Mouse (Mus musculus): ENCODE results near the gene Nr2f6. TPM values are rescaled to one million over a fixed set of nuclear protein-coding genes. Genes with fewer than 3 reads are reported as not detected.

The Nr2f6 gene
- 49.1 and 51.4 TPM in 2 replicates for polyA plus RNA-seq (2014; fragmentation: Nextera tagmentation; extraction: Ambion mirVana)

DNA sequence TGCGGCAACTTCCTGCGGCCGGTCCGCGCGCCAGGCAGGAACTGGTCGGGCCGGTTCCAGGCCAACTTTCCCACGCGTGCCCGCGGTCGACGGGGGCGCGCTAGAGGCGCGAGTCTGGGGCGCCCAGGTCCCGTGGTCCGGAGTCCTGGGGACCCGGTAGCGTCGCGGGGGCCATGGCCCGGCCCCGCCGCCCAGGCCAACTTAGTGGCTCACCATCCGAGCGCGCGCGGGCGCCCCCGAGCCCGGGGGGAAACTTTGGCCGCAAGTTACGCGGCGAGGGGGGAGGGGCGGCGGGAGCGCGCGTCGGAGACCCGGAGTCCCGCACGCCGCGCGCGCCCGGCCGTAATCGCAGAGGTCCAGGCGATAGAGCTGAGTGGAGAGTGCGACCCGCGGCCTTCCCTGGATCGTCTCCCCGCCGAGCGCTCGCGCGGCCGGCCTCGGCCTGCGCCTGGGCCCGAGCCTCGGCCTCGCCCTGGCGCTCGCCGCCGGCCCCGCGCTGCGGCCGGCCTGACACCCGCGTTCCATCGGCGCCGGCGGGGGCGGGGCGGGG lies at the start of gene Nr2f6:
Gene Nr2f6 (minus strand): TSS at position 540 of the 550 bp plus-strand sequence.
- H3K27ac ChIP-seq (ENCODE audit: low read depth, low read length): peak within 1 kb of the TSS; percentile 91
- peaks cover 36% of the 10 kb centered on the region for H3K4me1 ChIP-seq (replicated peaks; ENCODE audit: control insufficient read depth, insufficient read depth, low read length)
- ATAC-seq (replicated peaks; ENCODE audit: low FRiP score) (peak; percentile 26; the same call in 1 of the 2 replicates), DNase-seq (ENCODE audit: low spot score) (peak; percentile 88)
- peak within 1 kb of the TSS; percentile 88 for H3K4me3 ChIP-seq (ENCODE audit: low read depth, low read length)
- peak within 1 kb of the TSS; percentile 91 for H3K9ac ChIP-seq (ENCODE audit: low read length)
- WGBS: under 1% methylated on average over 55 of the region's 89 CpGs
- no peaks in the 10 kb centered on the region; the same call in 1 of the 2 replicates for H3K36me3 ChIP-seq (ENCODE audit: control insufficient read depth, insufficient read depth, low read length)
- no peaks in the 10 kb centered on the region for H3K27me3 ChIP-seq (ENCODE audit: control insufficient read depth, insufficient read depth, low read length)
- no peaks in the 10 kb centered on the region for H3K9me3 ChIP-seq (ENCODE audit: control insufficient read depth, low read length)
- peak within 1 kb of the TSS; percentile 98 for H3K4me2 ChIP-seq (ENCODE audit: low read depth, low read length, severe bottlenecking)

DNA sequence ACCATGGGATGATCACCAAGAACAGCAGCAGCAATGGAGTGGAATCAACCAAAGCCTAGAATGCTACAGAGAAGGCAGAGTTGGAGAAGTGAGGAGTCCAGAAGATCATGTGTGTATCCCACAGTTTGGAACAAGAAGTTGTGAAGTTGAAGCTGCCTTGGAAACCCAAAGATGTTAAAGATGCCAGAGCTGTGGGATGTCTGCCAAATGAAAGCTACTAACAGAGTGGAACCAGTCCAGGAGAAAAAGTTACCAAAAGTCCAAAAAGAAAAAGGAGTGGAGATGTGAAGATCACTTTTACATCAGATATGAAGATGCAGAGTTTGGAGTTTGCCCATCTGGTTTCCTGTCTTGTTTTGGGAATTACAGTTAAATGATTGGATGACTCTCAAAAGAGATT lies 40.4 kb upstream of the Nr2f6 start:
- Histone ChIP-seq H3K9ac (ENCODE audit: low read length) (no peak overlapping the region), H3K4me1 (replicated peaks; ENCODE audit: control insufficient read depth, insufficient read depth, low read length) (no peaks in the 10 kb centered on the region), H3K4me2 (ENCODE audit: low read depth, low read length, severe bottlenecking) (no peak overlapping the region), H3K27ac (ENCODE audit: low read depth, low read length) (no peak overlapping the region), H3K27me3 (ENCODE audit: control insufficient read depth, insufficient read depth, low read length) (no peaks in the 10 kb centered on the region), H3K36me3 (ENCODE audit: control insufficient read depth, insufficient read depth, low read length) (no peaks in the 10 kb centered on the region), H3K4me3 (ENCODE audit: low read depth, low read length) (no peak overlapping the region), H3K9me3 (ENCODE audit: control insufficient read depth, low read length) (no peaks in the 10 kb centered on the region)
- no peak for DNase-seq (ENCODE audit: low spot score)
- ATAC-seq (replicated peaks; ENCODE audit: low FRiP score): no peak

DNA sequence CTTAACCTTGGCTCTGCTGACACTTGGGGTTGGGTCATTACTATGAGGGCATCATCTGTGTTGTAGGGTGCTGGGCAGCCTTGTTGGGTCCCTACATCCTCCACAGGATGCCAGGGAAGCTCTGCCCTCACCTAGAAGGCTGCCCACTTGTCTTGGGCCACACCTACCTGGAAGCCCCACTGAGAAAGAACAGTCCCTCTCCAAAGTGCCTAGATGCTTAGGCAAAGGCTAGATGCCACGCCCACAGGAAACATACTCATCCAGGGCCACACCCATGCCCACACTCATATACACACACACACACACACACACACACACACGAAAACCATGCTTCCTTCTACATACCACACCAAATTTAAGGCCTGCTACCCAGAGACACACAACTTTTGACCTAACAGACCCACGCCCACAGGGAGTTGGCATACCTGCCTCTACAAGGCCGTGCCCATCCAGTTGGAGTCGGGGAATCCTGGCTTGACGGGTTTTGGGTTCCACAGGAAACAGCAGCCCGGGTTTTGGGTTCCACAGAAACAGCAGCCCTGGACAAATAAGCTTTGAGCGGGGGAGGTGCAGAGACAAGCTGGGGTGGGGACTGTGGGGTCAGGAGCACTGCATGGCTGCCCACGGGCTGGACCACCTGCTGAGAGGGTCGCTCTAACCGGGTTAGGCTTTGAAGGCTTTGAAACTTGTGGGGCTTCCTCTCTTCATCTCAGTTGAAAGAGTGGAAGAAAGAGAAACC lies 29.9 kb upstream of the Nr2f6 start:
- no peaks in the 10 kb centered on the region for H3K27me3 ChIP-seq (ENCODE audit: control insufficient read depth, insufficient read depth, low read length)
- no peaks in the 10 kb centered on the region for H3K9me3 ChIP-seq (ENCODE audit: control insufficient read depth, low read length)
- H3K4me3 ChIP-seq (ENCODE audit: low read depth, low read length): no peak overlapping the region
- ATAC-seq (replicated peaks; ENCODE audit: low FRiP score): no peak
- DNase-seq (ENCODE audit: low spot score): no peak
- no peak overlapping the region for H3K9ac ChIP-seq (ENCODE audit: low read length)
- 49% methylated on average over 11 of the region's 11 CpGs for WGBS
- no peak overlapping the region for H3K27ac ChIP-seq (ENCODE audit: low read depth, low read length)
- 0 out of 2 replicates have a peak, but pooled peaks cover 2% of the 10 kb centered on the region for H3K4me1 ChIP-seq (replicated peaks; ENCODE audit: control insufficient read depth, insufficient read depth, low read length)
- H3K4me2 ChIP-seq (ENCODE audit: low read depth, low read length, severe bottlenecking): no peak overlapping the region
- H3K36me3 ChIP-seq (ENCODE audit: control insufficient read depth, insufficient read depth, low read length): peaks cover 6% of the 10 kb centered on the region; the same call in 1 of the 2 replicates

DNA sequence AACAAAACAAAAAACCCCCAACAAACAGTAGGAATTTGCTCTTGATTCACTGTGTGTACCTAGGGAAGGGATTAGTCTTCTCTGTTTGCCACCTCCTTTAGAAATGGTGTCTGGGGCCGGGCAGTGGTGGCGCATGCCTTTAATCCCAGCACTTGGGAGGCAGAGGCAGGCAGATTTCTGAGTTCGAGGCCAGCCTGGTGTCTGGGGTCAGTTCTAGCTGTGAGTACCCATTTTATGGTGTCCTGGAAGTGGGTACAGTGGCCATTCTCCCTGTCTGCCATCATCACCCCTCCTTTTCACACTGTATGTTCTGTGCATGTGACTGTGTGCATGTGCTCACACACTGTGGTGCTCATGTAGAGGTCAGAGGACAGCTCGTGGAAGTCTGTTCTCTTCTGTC lies 26.5 kb upstream of the Nr2f6 start:
- WGBS: 99% methylated on average over 4 of the region's 4 CpGs
- Histone ChIP-seq H3K36me3 (ENCODE audit: control insufficient read depth, insufficient read depth, low read length) (peaks cover 6% of the 10 kb centered on the region; the same call in 1 of the 2 replicates), H3K4me3 (ENCODE audit: low read depth, low read length) (no peak overlapping the region), H3K27me3 (ENCODE audit: control insufficient read depth, insufficient read depth, low read length) (no peaks in the 10 kb centered on the region), H3K27ac (ENCODE audit: low read depth, low read length) (no peak overlapping the region), H3K4me2 (ENCODE audit: low read depth, low read length, severe bottlenecking) (no peak overlapping the region), H3K9me3 (ENCODE audit: control insufficient read depth, low read length) (no peaks in the 10 kb centered on the region), H3K9ac (ENCODE audit: low read length) (no peak overlapping the region), H3K4me1 (replicated peaks; ENCODE audit: control insufficient read depth, insufficient read depth, low read length) (peaks cover 6% of the 10 kb centered on the region; the same call in 1 of the 2 replicates)
- no peak for DNase-seq (ENCODE audit: low spot score)
- ATAC-seq (replicated peaks; ENCODE audit: low FRiP score): no peak

DNA sequence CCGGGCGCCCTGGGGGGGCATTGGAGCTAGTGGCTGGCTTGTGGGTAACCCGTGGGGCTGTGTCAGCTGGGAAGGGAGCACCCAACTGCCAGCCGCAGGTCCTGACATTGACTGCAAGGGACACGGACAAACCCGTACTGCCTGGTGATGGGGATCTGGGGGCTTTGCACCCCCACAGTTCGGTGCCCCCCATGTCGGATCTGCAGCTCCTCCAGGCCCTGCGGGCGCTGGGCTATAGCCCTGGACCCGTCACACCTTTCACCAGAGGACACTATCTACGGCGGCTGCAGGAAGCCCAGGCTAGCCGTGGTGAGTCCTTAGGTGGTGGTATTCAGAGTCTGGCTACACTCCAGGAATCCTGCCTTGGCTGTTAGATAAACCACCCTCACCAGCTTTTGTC lies 25.7 kb upstream of the Nr2f6 start:
- Histone ChIP-seq H3K27ac (ENCODE audit: low read depth, low read length) (no peak overlapping the region), H3K9me3 (ENCODE audit: control insufficient read depth, low read length) (no peaks in the 10 kb centered on the region), H3K27me3 (ENCODE audit: control insufficient read depth, insufficient read depth, low read length) (no peaks in the 10 kb centered on the region), H3K36me3 (ENCODE audit: control insufficient read depth, insufficient read depth, low read length) (peaks cover 6% of the 10 kb centered on the region; the same call in 1 of the 2 replicates), H3K4me2 (ENCODE audit: low read depth, low read length, severe bottlenecking) (no peak overlapping the region), H3K9ac (ENCODE audit: low read length) (no peak overlapping the region), H3K4me1 (replicated peaks; ENCODE audit: control insufficient read depth, insufficient read depth, low read length) (peaks cover 6% of the 10 kb centered on the region; the same call in 1 of the 2 replicates), H3K4me3 (ENCODE audit: low read depth, low read length) (no peak overlapping the region)
- DNase-seq (ENCODE audit: low spot score) (no peak), ATAC-seq (replicated peaks; ENCODE audit: low FRiP score) (no peak)
- WGBS: 93% methylated on average over 14 of the region's 14 CpGs

DNA sequence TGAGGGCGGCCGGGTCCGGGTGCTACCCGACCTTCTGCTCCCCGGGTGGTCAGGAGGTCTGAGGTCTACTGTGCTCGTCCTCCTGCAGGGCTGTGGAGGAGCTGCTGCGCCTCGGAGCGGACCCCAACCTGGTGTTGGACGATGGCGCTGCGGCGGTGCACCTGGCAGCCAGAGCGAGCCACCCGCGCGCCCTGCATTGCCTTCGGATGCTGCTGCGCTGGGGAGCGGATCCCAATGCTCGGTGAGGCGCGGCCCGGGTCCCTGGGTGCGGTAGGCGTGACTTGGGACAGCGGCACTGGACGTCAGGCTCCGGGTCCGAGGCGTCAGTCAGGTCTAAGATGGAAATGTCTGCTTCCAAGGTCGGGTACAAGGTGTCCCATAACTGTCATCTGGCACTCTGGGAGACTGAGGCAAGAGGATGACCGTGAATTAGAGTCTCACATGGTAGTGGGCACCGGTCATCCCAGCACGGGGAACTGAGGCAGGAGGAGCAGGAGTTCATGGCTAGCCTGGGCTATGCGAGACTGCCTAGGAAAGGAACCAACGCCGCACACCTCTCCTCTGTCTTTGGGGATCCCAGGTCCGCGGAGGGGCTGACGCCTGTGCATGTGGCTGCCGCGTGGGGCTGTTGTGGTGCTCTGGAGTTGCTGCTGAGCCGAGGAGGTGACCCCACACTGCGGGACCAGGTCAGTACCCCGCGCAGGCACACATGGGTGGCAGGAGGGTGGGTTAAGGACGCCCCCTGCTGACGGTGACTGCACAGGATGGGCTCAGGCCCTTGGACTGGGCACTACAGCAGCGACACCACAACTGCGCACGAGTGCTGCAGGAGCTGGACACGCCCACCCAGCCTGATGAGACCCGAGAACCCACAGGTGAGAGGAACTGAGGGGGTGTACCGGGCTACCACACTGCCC lies 24.6 kb upstream of the Nr2f6 start:
- DNase-seq (ENCODE audit: low spot score) (peak; percentile 91), ATAC-seq (replicated peaks; ENCODE audit: low FRiP score) (peak; percentile 87)
- no peaks in the 10 kb centered on the region for H3K9me3 ChIP-seq (ENCODE audit: control insufficient read depth, low read length)
- H3K36me3 ChIP-seq (ENCODE audit: control insufficient read depth, insufficient read depth, low read length): peaks cover 6% of the 10 kb centered on the region; the same call in 1 of the 2 replicates
- 0 out of 2 replicates have a peak overlapping the region, but pooled peaks have one; percentile 18 for H3K27ac ChIP-seq (ENCODE audit: low read depth, low read length)
- peak overlapping the region; percentile 88 for H3K4me2 ChIP-seq (ENCODE audit: low read depth, low read length, severe bottlenecking)
- peak overlapping the region; percentile 83 for H3K9ac ChIP-seq (ENCODE audit: low read length)
- H3K4me1 ChIP-seq (replicated peaks; ENCODE audit: control insufficient read depth, insufficient read depth, low read length): peaks cover 6% of the 10 kb centered on the region; the same call in 1 of the 2 replicates
- peak overlapping the region; percentile 79 for H3K4me3 ChIP-seq (ENCODE audit: low read depth, low read length)
- under 1% methylated on average over 54 of the region's 55 CpGs for WGBS
- H3K27me3 ChIP-seq (ENCODE audit: control insufficient read depth, insufficient read depth, low read length): no peaks in the 10 kb centered on the region

DNA sequence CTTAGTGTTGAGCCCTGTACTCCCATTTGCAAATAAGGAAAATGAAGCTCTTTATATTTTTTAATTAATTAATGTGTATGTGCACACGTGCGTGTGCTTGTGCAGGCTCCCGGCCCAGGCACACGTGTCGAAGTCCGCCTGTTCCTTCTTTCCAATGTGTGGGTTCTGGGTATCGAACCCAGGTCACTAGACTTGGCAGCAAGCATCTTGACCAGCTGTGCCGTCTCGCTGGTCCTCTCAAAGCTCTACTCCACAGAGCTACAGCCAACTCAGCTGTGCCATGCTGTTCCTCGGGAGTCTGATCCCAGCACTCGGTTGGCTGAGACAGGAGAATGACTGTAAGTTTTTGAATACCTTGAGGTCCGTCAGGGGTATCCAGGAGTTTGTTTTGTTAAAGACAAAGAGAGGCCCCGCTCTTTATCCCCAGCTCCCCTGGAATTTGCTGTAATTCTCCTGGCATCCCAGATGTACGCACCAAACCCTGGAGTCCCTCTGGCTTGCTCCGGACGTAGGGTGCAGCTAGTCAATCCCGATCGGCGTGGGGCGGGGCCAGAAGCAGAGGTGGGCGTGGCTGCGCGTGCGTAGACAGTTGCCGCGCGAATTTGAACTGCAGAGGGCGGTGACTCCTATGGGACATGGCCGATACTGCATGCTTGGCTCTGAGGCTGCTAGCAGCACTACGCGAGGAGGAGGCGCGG lies 23.8 kb upstream of the Nr2f6 start, which contains the start of gene Ankle1:
Gene Ankle1 (plus strand): TSS at position 610 of the 698 bp plus-strand sequence.
- Histone ChIP-seq H3K4me1 (replicated peaks; ENCODE audit: control insufficient read depth, insufficient read depth, low read length) (peaks cover 6% of the 10 kb centered on the region; the same call in 1 of the 2 replicates), H3K27ac (ENCODE audit: low read depth, low read length) (peak within 1 kb of the TSS; percentile 46; the same call in 1 of the 2 replicates), H3K4me3 (ENCODE audit: low read depth, low read length) (peak within 1 kb of the TSS; percentile 79), H3K9ac (ENCODE audit: low read length) (peak within 1 kb of the TSS; percentile 83), H3K36me3 (ENCODE audit: control insufficient read depth, insufficient read depth, low read length) (peaks cover 6% of the 10 kb centered on the region; the same call in 1 of the 2 replicates), H3K9me3 (ENCODE audit: control insufficient read depth, low read length) (no peaks in the 10 kb centered on the region), H3K4me2 (ENCODE audit: low read depth, low read length, severe bottlenecking) (peak within 1 kb of the TSS; percentile 88), H3K27me3 (ENCODE audit: control insufficient read depth, insufficient read depth, low read length) (no peaks in the 10 kb centered on the region)
- DNase-seq (ENCODE audit: low spot score): peak; percentile 98
- 17% methylated on average over 32 of the region's 33 CpGs for WGBS
- peak; percentile 89 for ATAC-seq (replicated peaks; ENCODE audit: low FRiP score)

All from forebrain, embryonic 11.5 days (tissue).